Mouse (Mus musculus) liver, embryonic 11.5 days (tissue): ENCODE data around the gene Cwc27. TPM values are rescaled to one million over a fixed set of nuclear protein-coding genes. Genes with fewer than 3 reads are reported as not detected.

Experiments
- ATAC-seq: fragments of 200-750 bp; cut with Nextera tagmentation; replicated peaks from 2 replicates; pipeline ENCODE4 v1.8.0; 2017; ENCODE audit warnings: moderate number of reproducible peaks, mild to moderate bottlenecking, moderate TSS enrichment, moderate library complexity; ENCODE audit not compliant: low FRiP score
- DNase-seq: peaks from one replicate; pipeline ENCODE4 v3.0.0-alpha.2; 2017; ENCODE audit warnings: low spot score
- H3K27ac ChIP-seq: fragments of 300-500 bp; sonication (generic); 2 replicates; pipeline ENCODE4 v1.5.1; 2014; ENCODE audit warnings: mild to moderate bottlenecking, low read depth, low read length, control low read depth
- H3K27me3 ChIP-seq: fragments of 300-500 bp; sonication (generic); replicated peaks from 2 replicates; pipeline ENCODE4 v1.6.1; 2014; ENCODE audit warnings: low read length, mixed read lengths; ENCODE audit not compliant: control insufficient read depth, insufficient read depth
- H3K36me3 ChIP-seq: fragments of 300-500 bp; sonication (generic); 2 replicates; pipeline ENCODE4 v1.6.1; 2014; ENCODE audit warnings: mild to moderate bottlenecking, low read length, moderate library complexity, mixed read lengths; ENCODE audit not compliant: control insufficient read depth, insufficient read depth
- H3K4me1 ChIP-seq: fragments of 300-500 bp; sonication (generic); replicated peaks from 2 replicates; pipeline ENCODE4 v1.6.1; 2014; ENCODE audit warnings: low read length, mixed read lengths; ENCODE audit not compliant: control insufficient read depth, insufficient read depth
- H3K4me2 ChIP-seq: fragments of 300-500 bp; sonication (generic); 2 replicates; pipeline ENCODE4 v1.6.1; 2014; ENCODE audit warnings: mild to moderate bottlenecking, control low read depth, moderate library complexity
- H3K4me3 ChIP-seq: fragments of 300-500 bp; sonication (generic); 2 replicates; pipeline ENCODE4 v1.5.1; 2014; ENCODE audit warnings: low read depth, low read length, control low read depth
- H3K9ac ChIP-seq: fragments of 300-500 bp; sonication (generic); 2 replicates; pipeline ENCODE4 v1.6.1; 2014; ENCODE audit warnings: low read depth, low read length, control low read depth
- H3K9me3 ChIP-seq: fragments of 300-500 bp; sonication (generic); 2 replicates; pipeline ENCODE4 v1.6.1; 2016; ENCODE audit warnings: low read length, inconsistent platforms, mixed read lengths; ENCODE audit not compliant: control insufficient read depth
- WGBS: fragments of 180-500 bp; shearing (Covaris S2); extraction: QIAGEN DNeasy Blood & Tissue Kit; methylation state at CpG from one replicate; pipeline ENCODE4 v1.1.7; 2014; 5-methylcytosine and 5-hydroxymethylcytosine counted together
- polyA plus RNA-seq: library from polyadenylated mRNA; unstranded; fragments of >200 nt; fragmentation: Nextera tagmentation; extraction: Ambion mirVana; gene quantifications from 2 replicates; pipeline ENCODE4 v1.2.1, GENCODE M21; 2014

The Cwc27 gene
- polyA plus RNA-seq, 1 experiment from 2014 or later: 21.7 TPM

DNA sequence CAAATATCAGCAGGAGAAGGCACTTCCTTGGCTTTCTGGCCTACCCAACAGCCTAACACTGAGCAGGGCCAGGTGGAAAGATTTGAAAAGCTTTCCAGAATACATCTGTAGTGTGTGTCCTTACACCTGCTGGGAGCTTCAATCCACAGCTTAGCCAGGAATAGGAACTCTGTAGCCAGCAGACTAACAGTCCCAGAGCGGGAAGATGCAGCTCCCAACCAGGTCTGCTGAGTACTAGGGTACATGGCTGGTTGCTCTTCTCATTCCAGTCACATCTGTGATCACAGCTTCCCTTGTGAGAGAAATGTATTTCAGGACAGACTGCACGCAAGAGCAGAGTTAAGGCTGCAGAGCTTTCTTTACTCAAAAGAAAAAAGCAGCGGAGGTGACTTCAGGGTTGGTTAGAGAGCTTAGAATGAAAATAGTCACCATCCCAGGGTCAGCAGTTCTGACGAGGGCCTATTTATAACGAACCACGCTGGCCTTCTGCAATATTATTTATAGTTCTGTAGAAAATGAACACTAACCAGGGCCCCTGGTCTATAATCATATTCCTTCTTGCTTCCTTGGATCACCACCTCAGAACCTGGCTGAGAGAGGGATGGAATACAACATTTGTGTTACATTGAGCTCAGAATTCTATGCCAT is 171.0 kb downstream of the Cwc27 start:
- Histone ChIP-seq H3K36me3 (0 out of 2 replicates have a peak, but pooled peaks cover 2% of the 10 kb centered on the region), H3K4me2 (no peak overlapping the region), H3K9ac (no peak overlapping the region), H3K27ac (no peak overlapping the region), H3K4me1 (no peaks in the 10 kb centered on the region), H3K4me3 (no peak overlapping the region), H3K27me3 (no peaks in the 10 kb centered on the region), H3K9me3 (no peaks in the 10 kb centered on the region)
- 90% methylated on average over 6 of the region's 6 CpGs for whole genome bisulfite sequencing
- DNase-seq (no peak), ATAC-seq (no peak)

DNA sequence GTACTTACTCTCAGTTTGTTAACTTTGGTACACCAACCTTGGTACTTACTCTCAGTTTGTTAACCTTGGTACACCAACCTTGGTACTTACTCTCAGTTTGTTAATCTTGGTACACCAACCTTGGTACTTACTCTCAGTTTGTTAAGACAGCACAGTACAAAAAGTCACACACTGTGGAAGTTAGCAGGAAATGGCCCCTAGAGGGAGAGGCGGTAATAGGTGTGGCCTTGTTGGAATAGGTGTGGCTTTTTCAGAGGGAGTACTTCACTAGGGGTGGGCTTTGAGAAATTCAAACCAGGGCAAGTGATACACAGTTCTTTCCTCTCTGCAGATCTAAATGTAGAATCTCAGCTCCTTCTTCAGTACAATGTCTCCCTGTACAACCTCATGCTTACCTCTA is 172.8 kb downstream of the Cwc27 start:
- H3K9ac ChIP-seq: no peak overlapping the region
- H3K9me3 ChIP-seq: no peaks in the 10 kb centered on the region
- no peak for DNase-seq
- no peaks in the 10 kb centered on the region for H3K27me3 ChIP-seq
- WGBS: 79% methylated on average over 1 of the region's 1 CpGs
- H3K4me2 ChIP-seq: no peak overlapping the region
- no peak overlapping the region for H3K4me3 ChIP-seq
- no peaks in the 10 kb centered on the region for H3K4me1 ChIP-seq
- H3K27ac ChIP-seq: no peak overlapping the region
- 0 out of 2 replicates have a peak, but pooled peaks cover 2% of the 10 kb centered on the region for H3K36me3 ChIP-seq
- ATAC-seq: no peak

DNA sequence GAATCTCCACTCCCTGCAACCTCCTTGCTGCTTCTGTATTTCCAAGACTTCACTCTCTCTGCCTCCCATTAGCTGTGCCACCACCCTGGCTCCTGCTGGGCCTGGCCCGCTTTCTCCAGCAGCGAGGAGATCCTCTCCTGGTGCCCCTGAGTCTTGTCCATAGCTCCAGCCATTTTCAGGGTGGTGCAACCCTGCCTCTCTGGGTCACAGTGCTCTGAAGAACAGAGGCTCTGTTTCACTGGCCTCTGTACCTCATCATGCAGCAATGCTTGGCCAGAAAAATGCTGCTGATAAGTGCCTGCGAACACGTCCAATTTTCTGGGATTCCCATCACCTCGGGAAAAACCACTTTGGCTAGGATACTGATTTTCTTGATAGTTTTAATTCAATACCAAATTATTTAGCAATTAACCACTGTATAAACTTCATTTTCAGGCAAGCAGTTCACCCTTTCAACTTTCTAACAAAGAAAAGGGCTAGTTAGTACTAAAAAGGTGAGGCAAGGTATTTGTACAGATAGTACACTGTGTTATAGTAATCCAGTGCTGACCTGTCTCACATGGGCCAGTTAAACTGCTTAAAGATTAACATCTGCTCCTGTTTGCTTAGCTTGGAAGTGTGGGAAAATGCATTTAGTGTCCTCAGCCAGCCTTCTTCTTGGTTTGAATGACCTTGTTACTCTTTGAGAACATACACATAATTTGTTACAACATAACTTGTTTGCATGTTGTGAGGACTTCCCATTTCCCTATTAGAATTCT is 176.1 kb downstream of the Cwc27 start:
- DNase-seq (no peak), ATAC-seq (peak; percentile 56; the same call in 1 of the 2 replicates)
- 0 out of 2 replicates have a peak, but pooled peaks cover under 1% of the 10 kb centered on the region for H3K36me3 ChIP-seq
- H3K4me3 ChIP-seq: no peak overlapping the region
- no peak overlapping the region for H3K4me2 ChIP-seq
- H3K4me1 ChIP-seq: no peaks in the 10 kb centered on the region
- H3K9me3 ChIP-seq: no peaks in the 10 kb centered on the region
- H3K27me3 ChIP-seq: no peaks in the 10 kb centered on the region
- 66% methylated on average over 5 of the region's 5 CpGs for WGBS
- peak overlapping the region; percentile 32 for H3K27ac ChIP-seq
- H3K9ac ChIP-seq: no peak overlapping the region

DNA sequence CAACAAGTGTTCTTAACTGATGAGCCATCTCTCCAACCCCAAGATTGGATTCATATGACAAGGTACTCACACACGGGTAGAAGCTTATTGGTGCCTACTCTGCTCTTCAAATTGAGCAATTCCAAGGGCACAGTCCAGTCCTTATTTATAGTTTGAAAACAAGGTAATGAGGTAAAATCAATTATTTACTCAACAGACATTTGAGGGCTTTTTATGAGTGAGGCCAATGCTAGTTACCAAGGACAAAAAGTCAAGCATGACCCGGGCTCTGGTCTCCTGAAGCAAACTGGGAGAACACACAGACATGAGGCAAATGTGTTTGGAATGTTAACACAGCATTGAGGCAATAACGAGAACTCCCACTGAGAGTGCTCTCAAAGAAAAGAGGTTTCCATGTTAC is 178.0 kb downstream of the Cwc27 start:
- no peak for ATAC-seq

DNA sequence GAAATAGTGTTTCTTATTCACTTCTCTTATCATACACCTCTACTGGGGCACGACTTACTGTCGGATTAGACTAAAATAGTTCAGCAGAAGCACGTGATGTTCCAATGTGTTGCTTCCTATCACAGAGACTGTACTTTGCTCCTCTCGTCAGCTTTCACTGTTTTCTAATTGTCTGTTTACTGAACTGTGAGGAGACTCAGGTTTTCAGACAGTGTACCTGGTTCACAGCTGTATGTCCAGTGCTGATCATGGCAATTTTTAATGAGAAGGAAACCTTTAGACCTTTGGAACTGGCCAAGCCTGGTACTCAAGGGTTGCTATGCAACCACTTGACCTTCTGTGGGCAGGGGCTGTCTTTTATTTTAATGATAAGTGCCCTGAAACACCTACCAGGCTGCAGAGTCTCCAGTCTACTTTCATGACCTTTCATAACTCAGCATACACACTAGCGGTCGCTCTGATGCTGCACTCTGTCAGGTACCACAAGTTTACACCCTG is 180.9 kb downstream of the Cwc27 start:
- H3K4me1 ChIP-seq: peaks cover 4% of the 10 kb centered on the region; the same call in 1 of the 2 replicates
- H3K9ac ChIP-seq: no peak overlapping the region
- ATAC-seq: no peak
- no peaks in the 10 kb centered on the region for H3K27me3 ChIP-seq
- DNase-seq: no peak
- H3K27ac ChIP-seq: no peak overlapping the region
- 65% methylated on average over 6 of the region's 6 CpGs for WGBS
- no peak overlapping the region for H3K4me3 ChIP-seq
- no peaks in the 10 kb centered on the region for H3K36me3 ChIP-seq
- no peaks in the 10 kb centered on the region for H3K9me3 ChIP-seq
- H3K4me2 ChIP-seq: no peak overlapping the region

More for the DNA sequence above, 178.0 kb downstream of the Cwc27 start:
- H3K9ac ChIP-seq: no peak overlapping the region
- no peak overlapping the region for H3K27ac ChIP-seq
- 76% methylated on average over 3 of the region's 3 CpGs for WGBS
- no peak for DNase-seq
- H3K4me1 ChIP-seq: no peaks in the 10 kb centered on the region
- H3K36me3 ChIP-seq: no peaks in the 10 kb centered on the region
- no peak overlapping the region for H3K4me2 ChIP-seq
- H3K27me3 ChIP-seq: no peaks in the 10 kb centered on the region
- no peaks in the 10 kb centered on the region for H3K9me3 ChIP-seq
- H3K4me3 ChIP-seq: no peak overlapping the region

DNA sequence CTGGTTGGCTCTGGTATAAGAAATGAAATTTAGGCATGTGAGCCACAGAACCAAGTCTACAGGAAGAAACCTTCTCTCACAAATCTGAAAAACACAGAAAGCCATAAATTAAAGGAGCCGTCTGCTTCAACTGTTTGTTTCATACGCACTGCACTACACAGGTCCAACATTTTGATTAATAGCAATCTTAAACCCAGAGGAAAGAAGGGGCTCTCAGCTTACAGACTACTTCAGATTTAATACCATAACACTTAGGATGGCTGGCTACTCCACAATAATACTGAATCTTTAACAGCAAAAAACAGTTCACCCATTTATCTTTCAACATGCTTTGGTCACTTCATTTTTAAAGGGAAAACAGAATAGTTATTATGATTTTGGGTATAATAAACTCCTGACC is 182.2 kb downstream of the Cwc27 start:
- ATAC-seq: no peak
- Histone ChIP-seq H3K4me3 (no peak overlapping the region), H3K9ac (no peak overlapping the region), H3K27me3 (no peaks in the 10 kb centered on the region), H3K27ac (no peak overlapping the region), H3K4me1 (peaks cover 4% of the 10 kb centered on the region; the same call in 1 of the 2 replicates), H3K4me2 (no peak overlapping the region), H3K36me3 (no peaks in the 10 kb centered on the region), H3K9me3 (no peaks in the 10 kb centered on the region)
- 77% methylated on average over 2 of the region's 2 CpGs for WGBS
- no peak for DNase-seq

DNA sequence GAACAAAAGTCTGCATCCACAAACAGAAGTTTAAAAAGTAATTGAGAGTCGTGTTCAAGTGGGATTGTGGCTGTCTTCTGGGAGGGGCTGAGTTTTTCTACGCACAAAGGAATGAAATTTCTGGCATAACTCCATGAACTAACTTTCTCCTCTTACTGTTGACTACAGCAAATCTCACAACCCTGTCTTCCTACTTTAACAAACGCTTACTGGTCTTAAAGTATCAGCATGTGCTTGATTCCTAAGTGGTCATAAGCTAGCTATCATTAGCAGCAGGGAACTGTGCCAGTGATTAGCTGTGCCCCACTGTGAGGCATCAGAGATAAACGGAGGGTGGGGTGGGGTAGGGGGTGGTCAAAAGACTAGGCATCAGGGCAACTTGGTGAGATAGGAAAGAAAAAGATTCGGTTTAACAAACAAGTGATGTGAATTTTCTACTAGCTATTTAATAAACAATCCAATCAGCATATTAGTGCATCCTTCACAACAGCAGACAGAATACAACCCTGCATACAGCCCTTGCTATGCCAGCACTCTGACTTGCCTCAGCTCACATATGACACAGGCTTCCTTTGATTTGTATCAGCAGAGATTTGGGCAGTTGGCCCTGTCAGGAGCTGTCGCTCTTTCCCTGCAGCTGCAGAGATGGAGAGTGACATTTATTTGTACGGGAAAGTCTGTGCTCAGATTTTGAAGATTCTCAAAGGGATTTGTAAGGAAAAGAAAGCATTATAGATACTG is 184.3 kb downstream of the Cwc27 start:
- Histone ChIP-seq H3K4me1 (peaks cover 4% of the 10 kb centered on the region; the same call in 1 of the 2 replicates), H3K4me2 (no peak overlapping the region), H3K27ac (no peak overlapping the region), H3K9ac (no peak overlapping the region), H3K27me3 (no peaks in the 10 kb centered on the region), H3K4me3 (no peak overlapping the region), H3K9me3 (no peaks in the 10 kb centered on the region), H3K36me3 (no peaks in the 10 kb centered on the region)
- 61% methylated on average over 7 of the region's 7 CpGs for WGBS
- ATAC-seq (0 out of 2 replicates have a peak, but pooled peaks have one; percentile 51), DNase-seq (no peak)

DNA sequence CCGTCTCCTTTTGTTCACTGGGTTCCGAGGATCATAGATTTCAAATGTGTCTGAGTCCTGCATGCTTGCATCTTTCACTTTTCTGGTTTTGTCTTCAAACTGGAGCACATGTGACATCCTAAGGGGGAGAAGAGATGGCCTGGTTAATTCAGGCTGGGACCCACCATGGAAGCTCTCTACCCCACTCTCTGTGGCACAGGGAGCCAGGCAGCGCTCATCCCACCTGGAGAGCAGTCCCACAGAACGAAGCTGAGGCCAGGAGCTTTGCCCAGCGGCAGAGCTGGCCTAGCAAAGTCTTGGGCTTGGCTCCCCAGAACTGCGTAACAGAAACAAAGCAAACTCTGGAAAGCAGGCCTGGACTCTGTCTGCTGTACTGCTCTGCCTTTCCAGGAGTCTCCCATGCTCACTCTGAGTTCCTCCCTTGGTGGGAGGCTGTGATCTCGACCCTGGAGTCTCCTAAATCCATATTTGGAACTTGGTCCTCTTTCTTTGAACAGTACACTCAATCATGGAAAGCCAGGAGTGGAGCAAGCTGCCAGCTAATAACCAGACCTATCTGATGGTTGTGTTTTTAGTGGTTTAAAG is 185.2 kb downstream of the Cwc27 start:
- no peaks in the 10 kb centered on the region for H3K9me3 ChIP-seq
- DNase-seq: no peak
- no peak overlapping the region for H3K27ac ChIP-seq
- no peaks in the 10 kb centered on the region for H3K27me3 ChIP-seq
- H3K36me3 ChIP-seq: no peaks in the 10 kb centered on the region
- ATAC-seq: no peak
- peaks cover 7% of the 10 kb centered on the region for H3K4me1 ChIP-seq
- no peak overlapping the region for H3K4me3 ChIP-seq
- WGBS: 77% methylated on average over 7 of the region's 7 CpGs
- H3K4me2 ChIP-seq: no peak overlapping the region
- no peak overlapping the region for H3K9ac ChIP-seq
